Mouse (Mus musculus) kidney, embryonic 15.5 days (tissue): ENCODE results near the gene Dus4l. TPM values are rescaled to one million over a fixed set of nuclear protein-coding genes. Genes with fewer than 3 reads are reported as not detected.

Experiments
- polyA plus RNA-seq: library from polyadenylated mRNA; unstranded; fragments of >200 nt; fragmentation: Nextera tagmentation; extraction: Ambion mirVana; gene quantifications from 2 replicates; pipeline ENCODE4 v1.2.1, GENCODE M21; 2015

Dus4l gene
- polyA plus RNA-seq, 1 experiment from 2014 or later: 14.6 TPM

Other genes starting within 250 kb of the Dus4l start
- gene Cbll1, start 155.2 kb downstream of the Dus4l start, polyA plus RNA-seq: 14.8 and 15.3 TPM in 2 replicates
- 0.77 and 0.99 TPM in 2 replicates for gene Slc26a4, start 94.9 kb downstream of the Dus4l start, polyA plus RNA-seq
- 29.2 and 33.6 TPM in 2 replicates for gene Bcap29, start 20.2 kb downstream of the Dus4l start, polyA plus RNA-seq
- 27.9 and 29.1 TPM in 2 replicates for gene Cog5, start within 50 bp of the Dus4l start, polyA plus RNA-seq
- gene Gpr22, start 59.1 kb upstream of the Dus4l start, polyA plus RNA-seq: 0.35 and 1.3 TPM in 2 replicates